11 mouse cellular contexts compared by ENCODE assay signal in the genomic region with DNA sequence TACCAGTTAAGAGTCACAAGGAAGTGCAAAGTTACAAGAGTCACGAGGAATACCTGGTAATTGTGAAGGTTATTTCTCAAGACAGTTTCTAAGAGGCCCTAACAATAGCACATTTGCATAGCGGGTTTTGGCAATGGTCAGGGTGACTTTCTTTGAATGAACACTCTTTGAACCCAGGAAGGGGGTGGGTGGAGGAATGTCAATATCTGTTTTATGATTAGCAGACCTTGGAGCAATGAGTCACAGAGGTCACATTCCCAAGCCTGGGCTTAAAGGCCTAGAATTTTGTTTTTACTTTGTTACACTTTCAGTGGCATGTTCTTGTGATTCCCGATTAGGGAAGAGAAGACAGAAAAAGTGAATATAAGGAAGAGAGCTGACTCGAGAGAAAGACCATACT. TPM values are rescaled to one million over a fixed set of nuclear protein-coding genes. Genes with fewer than 3 reads are reported as not detected.
DNase-seq lines count a peak whose midpoint lies in the region; ATAC-seq lines count a peak whose summit lies in the region.
"Not testable (repeated sequence)": the region's sequence is repeated elsewhere in the genome, so short reads cannot be mapped to it uniquely, and the experiment has no call there.
"Had no signal": no experiment of that assay in that cellular context is flagged by ENCODE, and none has a peak within 500 bp of the region (broad histone marks: within the 10 kb centered on the region; RNA-seq: fewer than 3 reads in every experiment).

No protein-coding gene starts in this region.

- H3K27ac ChIP-seq in midbrain, embryonic 11.5 days (ENCODE audit: low read depth, low read length): not testable (repeated sequence)

- not testable (repeated sequence) for H3K9ac ChIP-seq in midbrain, embryonic 11.5 days (ENCODE audit: low read length)

- WGBS in midbrain, embryonic 11.5 days: 82% methylated on average over 4 of the region's 4 CpGs

- not testable (repeated sequence) for ATAC-seq in midbrain, embryonic 11.5 days (ENCODE audit: low FRiP score)

- not testable (repeated sequence) for H3K9me3 ChIP-seq in midbrain, embryonic 11.5 days (ENCODE audit: control insufficient read depth, low read length)

- H3K4me3 ChIP-seq in midbrain, embryonic 11.5 days (ENCODE audit: low read depth, low read length): not testable (repeated sequence)

- not testable (repeated sequence) for H3K4me2 ChIP-seq in midbrain, embryonic 11.5 days

- H3K4me1 ChIP-seq in midbrain, embryonic 11.5 days (ENCODE audit: control insufficient read depth, insufficient read depth, low read length): not testable (repeated sequence)

- not testable (repeated sequence) for H3K36me3 ChIP-seq in midbrain, embryonic 11.5 days (ENCODE audit: control insufficient read depth, insufficient read depth, low read length)

- peak; percentile 40 for DNase-seq in R1 (ENCODE audit: low read depth, low spot score)
- DNase-seq in kidney, adult 11 months: peak; percentile 37
- DNase-seq in kidney, adult 8-10 months: peak; percentile 46 to 55
- peak; percentile 26 to 33 for DNase-seq in kidney, postnatal 36 days
- peak; percentile 33 for DNase-seq in midbrain, embryonic 11.5 days (ENCODE audit: low spot score, missing footprints)

- not testable (repeated sequence) for H3K27me3 ChIP-seq in midbrain, embryonic 11.5 days (ENCODE audit: control insufficient read depth, insufficient read depth, low read length)

RNA-seq across cellular contexts. Expression of gene Rxfp1, which starts 49.6 kb away (rescaled TPM):
- polyA plus RNA-seq in midbrain, embryonic 11.5 days (2014; fragmentation: Nextera tagmentation; extraction: Ambion mirVana): not detected in 2 replicates
- polyA plus RNA-seq: adrenal gland, adult 2 months; CD4-positive, CD25-positive, alpha-beta regulatory T cell, adult 4 months; erythroblast, embryonic 14.5 days; forebrain, embryonic 10.5 days; forebrain, embryonic 12.5 days; G1E had no signal

RNA-seq across cellular contexts. Expression of gene Etfdh, which starts 58.8 kb away (rescaled TPM):
- 50.5 and 54.7 TPM in 2 replicates for polyA plus RNA-seq in midbrain, embryonic 11.5 days (2014; fragmentation: Nextera tagmentation; extraction: Ambion mirVana)

RNA-seq across cellular contexts. Expression of gene 4930579G24Rik, which starts 59.2 kb away (rescaled TPM):
- polyA plus RNA-seq in midbrain, embryonic 11.5 days (2014; fragmentation: Nextera tagmentation; extraction: Ambion mirVana): 25.1 and 28.8 TPM in 2 replicates
